Mouse (Mus musculus) embryonic facial prominence, embryonic 14.5 days (tissue): Measurements from ENCODE around the gene Olfr323. TPM values are rescaled to one million over a fixed set of nuclear protein-coding genes. Genes with fewer than 3 reads are reported as not detected.

Source experiments
- ATAC-seq: fragments of 200-750 bp; cut with Nextera tagmentation; 2 replicates; pipeline ENCODE4 v1.8.0; 2017; ENCODE audit warnings: low read depth, moderate number of reproducible peaks, moderate TSS enrichment
- DNase-seq: peaks from one replicate; pipeline ENCODE4 v3.0.0-alpha.2; 2015; ENCODE audit warnings: low spot score
- H3K27ac ChIP-seq: fragments of 300-500 bp; sonication (generic); replicated peaks from 2 replicates; pipeline ENCODE4 v1.5.1; 2014; ENCODE audit warnings: low read depth, mild to moderate bottlenecking, low read length, moderate library complexity
- H3K27me3 ChIP-seq: fragments of 300-500 bp; sonication (generic); replicated peaks from 2 replicates; pipeline ENCODE4 v1.6.1; 2014; ENCODE audit warnings: low read length; ENCODE audit not compliant: control insufficient read depth, insufficient read depth
- H3K36me3 ChIP-seq: fragments of 300-500 bp; sonication (generic); 2 replicates; pipeline ENCODE4 v1.6.1; 2014; ENCODE audit warnings: low read length, mixed read lengths; ENCODE audit not compliant: control insufficient read depth, insufficient read depth
- H3K4me1 ChIP-seq: fragments of 300-500 bp; sonication (generic); 2 replicates; pipeline ENCODE4 v1.6.1; 2014; ENCODE audit warnings: antibody characterized with exemption, low read length; ENCODE audit not compliant: control insufficient read depth, insufficient read depth
- H3K4me2 ChIP-seq: fragments of 300-500 bp; sonication (generic); 2 replicates; pipeline ENCODE4 v1.6.1; 2014; ENCODE audit warnings: low read depth, mild to moderate bottlenecking, low read length, moderate library complexity, mixed read lengths
- H3K4me3 ChIP-seq: fragments of 300-500 bp; sonication (generic); 2 replicates; pipeline ENCODE4 v1.5.1; 2014; ENCODE audit warnings: low read depth, mild to moderate bottlenecking, low read length
- H3K9ac ChIP-seq: fragments of 300-500 bp; sonication (generic); 2 replicates; pipeline ENCODE4 v1.6.1; 2014; ENCODE audit warnings: low read depth, mild to moderate bottlenecking, low read length, moderate library complexity, mixed read lengths
- H3K9me3 ChIP-seq: fragments of 300-500 bp; sonication (generic); 2 replicates; pipeline ENCODE4 v1.6.1; 2016; ENCODE audit warnings: low read length; ENCODE audit not compliant: control insufficient read depth
- WGBS: fragments of 180-500 bp; shearing (Covaris S2); extraction: QIAGEN DNeasy Blood & Tissue Kit; methylation state at CpG from one replicate; pipeline ENCODE4 v1.1.7; 2014; 5-methylcytosine and 5-hydroxymethylcytosine counted together
- polyA plus RNA-seq: library from polyadenylated mRNA; unstranded; fragments of >200 nt; fragmentation: Nextera tagmentation; extraction: Ambion mirVana; gene quantifications from 2 replicates; pipeline ENCODE4 v1.2.1, GENCODE M21; 2014

The Olfr323 gene
- polyA plus RNA-seq, 1 experiment from 2014 or later = not detected

GRCm38 (mm10) chr11:58594814-58595213, 35.5 kb downstream of the Olfr323 start, which contains the start of gene Olfr324:
Gene Olfr324, plus strand, starts transcription at chr11:58595114.
- Histone ChIP-seq H3K27ac (no peak within 1 kb of the TSS), H3K36me3 (no peaks in the 10 kb centered on the region), H3K9me3 (no peaks in the 10 kb centered on the region), H3K9ac (no peak within 1 kb of the TSS), H3K4me3 (no peak within 1 kb of the TSS), H3K4me1 (no peaks in the 10 kb centered on the region), H3K4me2 (no peak within 1 kb of the TSS), H3K27me3 (0 out of 2 replicates have a peak, but pooled peaks cover 3% of the 10 kb centered on the region)
- ATAC-seq (no peak), DNase-seq (no peak)
- 67% methylated on average over 6 of the region's 6 CpGs for WGBS

GRCm38 (mm10) chr11:58588620-58589250, 41.6 kb downstream of the Olfr323 start:
- WGBS = 58% methylated on average over 3 of the region's 3 CpGs
- Histone ChIP-seq H3K9me3 (no peaks in the 10 kb centered on the region), H3K4me1 (no peaks in the 10 kb centered on the region), H3K27ac (no peak overlapping the region), H3K27me3 (no peaks in the 10 kb centered on the region), H3K36me3 (no peaks in the 10 kb centered on the region), H3K4me2 (no peak overlapping the region), H3K4me3 (no peak overlapping the region), H3K9ac (no peak overlapping the region)
- ATAC-seq (no peak), DNase-seq (peak; percentile 18)

- no peaks in the 10 kb centered on the region for H3K36me3 ChIP-seq
- no peak overlapping the region for H3K9ac ChIP-seq
- H3K27me3 ChIP-seq = no peaks in the 10 kb centered on the region
- H3K4me3 ChIP-seq = no peak overlapping the region
- H3K9me3 ChIP-seq = no peaks in the 10 kb centered on the region
- DNase-seq (no peak), ATAC-seq (no peak)
- WGBS = 73% methylated on average over 7 of the region's 7 CpGs
- H3K27ac ChIP-seq = no peak overlapping the region
- H3K4me1 ChIP-seq = no peaks in the 10 kb centered on the region
- no peak overlapping the region for H3K4me2 ChIP-seq
Observed at GRCm38 (mm10) chr11:58587898-58588348, 42.4 kb downstream of the Olfr323 start.

- ATAC-seq (no peak), DNase-seq (peak; percentile 9)
- Histone ChIP-seq H3K4me1 (no peaks in the 10 kb centered on the region), H3K4me3 (no peak overlapping the region), H3K9ac (no peak overlapping the region), H3K36me3 (no peaks in the 10 kb centered on the region), H3K27ac (no peak overlapping the region), H3K9me3 (no peaks in the 10 kb centered on the region), H3K4me2 (no peak overlapping the region), H3K27me3 (no peaks in the 10 kb centered on the region)
- WGBS = 71% methylated on average over 8 of the region's 8 CpGs
Observed at GRCm38 (mm10) chr11:58578636-58579035, 51.7 kb downstream of the Olfr323 start.

GRCm38 (mm10) chr11:58577430-58577829, 52.9 kb downstream of the Olfr323 start, which contains the start of gene Olfr325:
Gene Olfr325, plus strand, starts transcription at chr11:58577730.
- Histone ChIP-seq H3K36me3 (no peaks in the 10 kb centered on the region), H3K4me3 (no peak within 1 kb of the TSS), H3K4me2 (no peak within 1 kb of the TSS), H3K27ac (no peak within 1 kb of the TSS), H3K9ac (no peak within 1 kb of the TSS), H3K27me3 (no peaks in the 10 kb centered on the region), H3K4me1 (no peaks in the 10 kb centered on the region), H3K9me3 (no peaks in the 10 kb centered on the region)
- WGBS = 77% methylated on average over 1 of the region's 1 CpGs
- DNase-seq (no peak), ATAC-seq (no peak)

Other genes starting within 250 kb of the Olfr323 start
- gene 1810065E05Rik, start 209.4 kb downstream of the Olfr323 start, polyA plus RNA-seq = not detected in 2 replicates
- gene Gm12253, start 197.9 kb downstream of the Olfr323 start, polyA plus RNA-seq = not detected in 2 replicates
- gene Lypd9, start 177.6 kb downstream of the Olfr323 start, polyA plus RNA-seq = not detected in 2 replicates
- 0.13 and 0.15 TPM in 2 replicates for gene Olfr30, start 168.2 kb downstream of the Olfr323 start, polyA plus RNA-seq
- 0.11 and 0.12 TPM in 2 replicates for gene Olfr332, start 137.9 kb downstream of the Olfr323 start, polyA plus RNA-seq
- not detected in 2 replicates for gene Olfr331, start 127.9 kb downstream of the Olfr323 start, polyA plus RNA-seq
- 0.30 and 0.46 TPM in 2 replicates for gene Olfr330, start 95.7 kb downstream of the Olfr323 start, polyA plus RNA-seq
- gene Olfr329-ps, start 84.1 kb downstream of the Olfr323 start, polyA plus RNA-seq = 0.31 TPM in 1 of 2 replicates, not detected in the other
- gene Olfr328, start 74.9 kb downstream of the Olfr323 start, polyA plus RNA-seq = not detected in 2 replicates
- gene Olfr224, start 59.9 kb downstream of the Olfr323 start, polyA plus RNA-seq = not detected in 2 replicates
- gene Olfr325, start 52.8 kb downstream of the Olfr323 start, polyA plus RNA-seq = not detected in 2 replicates
- gene Olfr324, start 35.4 kb downstream of the Olfr323 start, polyA plus RNA-seq = not detected in 2 replicates
- not detected in 2 replicates for gene 2210407C18Rik, start 14.4 kb downstream of the Olfr323 start, polyA plus RNA-seq
- 0.07 and 0.09 TPM in 2 replicates for gene Trim58, start 10.0 kb upstream of the Olfr323 start, polyA plus RNA-seq
- not detected in 2 replicates for gene Olfr322, start 28.3 kb upstream of the Olfr323 start, polyA plus RNA-seq
- not detected in 2 replicates for gene Olfr320, start 50.6 kb upstream of the Olfr323 start, polyA plus RNA-seq
- 0.33 TPM in 1 of 2 replicates, not detected in the other for gene Olfr319, start 68.7 kb upstream of the Olfr323 start, polyA plus RNA-seq
- gene Olfr318, start 93.5 kb upstream of the Olfr323 start, polyA plus RNA-seq = not detected in 2 replicates
- gene Olfr317, start 108.7 kb upstream of the Olfr323 start, polyA plus RNA-seq = not detected in 2 replicates
- gene Olfr316, start 122.2 kb upstream of the Olfr323 start, polyA plus RNA-seq = not detected in 2 replicates
- gene Olfr315, start 142.7 kb upstream of the Olfr323 start, polyA plus RNA-seq = 0.13 TPM in 1 of 2 replicates, not detected in the other
- gene Olfr314, start 152.5 kb upstream of the Olfr323 start, polyA plus RNA-seq = not detected in 2 replicates
- 1.7 and 5.7 TPM in 2 replicates for gene Fam183b, start 171.5 kb upstream of the Olfr323 start, polyA plus RNA-seq
- gene Olfr313, start 184.5 kb upstream of the Olfr323 start, polyA plus RNA-seq = 0.07 TPM in 1 of 2 replicates, not detected in the other
- not detected in 2 replicates for gene Olfr312, start 198.7 kb upstream of the Olfr323 start, polyA plus RNA-seq
- gene Olfr311, start 208.8 kb upstream of the Olfr323 start, polyA plus RNA-seq = 0.08 TPM in 1 of 2 replicates, not detected in the other
- 8.3 and 10.2 TPM in 2 replicates for gene Gm12258, start 216.7 kb upstream of the Olfr323 start, polyA plus RNA-seq
- gene 2810021J22Rik, start 236.7 kb upstream of the Olfr323 start, polyA plus RNA-seq = 6.4 and 6.7 TPM in 2 replicates